Mouse (Mus musculus): ENCODE data around the gene Platr17. TPM values are rescaled to one million over a fixed set of nuclear protein-coding genes. Genes with fewer than 3 reads are reported as not detected.
"Not testable (repeated sequence)": the region's sequence is repeated elsewhere in the genome, so short reads cannot be mapped to it uniquely, and the experiment has no call there.

Gene Platr17
- polyA plus RNA-seq, 1 experiment from 2014 or later = 0.27 TPM

DNA sequence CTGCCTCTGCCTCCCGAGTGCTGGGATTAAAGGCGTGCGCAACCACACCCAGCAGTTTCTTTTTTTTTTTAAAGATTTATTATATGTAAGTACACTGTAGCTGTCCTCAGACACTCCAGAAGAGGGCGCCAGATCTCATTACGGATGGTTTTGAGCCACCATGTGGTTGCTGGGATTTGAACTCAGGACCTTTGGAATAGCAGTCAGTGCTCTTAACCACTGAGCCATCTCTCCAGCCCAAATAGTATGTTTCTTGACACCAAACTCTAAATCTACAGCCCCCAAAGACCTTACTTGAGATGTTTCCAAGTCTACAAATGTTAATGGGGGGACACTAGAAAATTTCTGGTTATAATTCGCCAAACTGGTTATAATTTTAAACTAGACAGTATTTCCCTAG is 13.0 kb upstream of the Platr17 start:
- H3K27me3 ChIP-seq (replicated peaks; ENCODE audit: low read depth, poor library complexity, severe bottlenecking); H3K9me3 ChIP-seq; H3K4me3 ChIP-seq; H3K27ac ChIP-seq (replicated peaks); H3K36me3 ChIP-seq (replicated peaks); DNase-seq (ENCODE audit: low spot score): not testable (repeated sequence)
- 69% methylated on average over 6 of the region's 6 CpGs for WGBS
- peaks cover 19% of the 10 kb centered on the region for H3K4me1 ChIP-seq

GRCm38 (mm10) chr17:33892429-33892828 is 12.5 kb upstream of the Platr17 start:
- WGBS = 19% methylated on average over 7 of the region's 7 CpGs
- DNase-seq (ENCODE audit: low spot score) = no peak
- H3K9me3 ChIP-seq = no peaks in the 10 kb centered on the region
- no peaks in the 10 kb centered on the region for H3K36me3 ChIP-seq (replicated peaks)
- peak overlapping the region; percentile 1; the same call in 1 of the 2 replicates for H3K4me3 ChIP-seq
- peaks cover 19% of the 10 kb centered on the region for H3K4me1 ChIP-seq
- 0 out of 2 replicates have a peak, but pooled peaks cover 4% of the 10 kb centered on the region for H3K27me3 ChIP-seq (replicated peaks; ENCODE audit: low read depth, poor library complexity, severe bottlenecking)
- no peak overlapping the region for H3K27ac ChIP-seq (replicated peaks)

DNA sequence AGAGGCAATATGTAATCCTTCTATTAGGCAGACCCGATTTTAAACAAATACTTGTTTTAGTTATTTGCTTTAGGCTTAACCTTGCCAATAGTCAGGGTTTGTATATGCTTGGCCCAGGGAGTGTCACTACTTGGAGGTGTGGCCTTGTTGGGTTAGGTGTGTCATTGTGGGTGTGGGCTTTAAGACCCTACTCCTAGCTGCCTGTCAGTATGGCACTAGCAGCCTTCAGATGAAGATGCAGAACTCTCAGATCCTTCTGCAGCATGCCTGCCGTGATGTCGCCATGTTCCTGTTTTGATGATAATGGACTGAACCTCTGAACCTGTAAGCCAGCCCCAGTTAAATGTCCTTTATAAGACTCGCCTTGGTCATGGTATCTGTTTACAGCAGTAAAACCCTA is 11.9 kb upstream of the Platr17 start:
- peaks cover 14% of the 10 kb centered on the region for H3K4me1 ChIP-seq
- H3K27me3 ChIP-seq (replicated peaks; ENCODE audit: low read depth, poor library complexity, severe bottlenecking); H3K4me3 ChIP-seq; H3K9me3 ChIP-seq; DNase-seq (ENCODE audit: low spot score); H3K36me3 ChIP-seq (replicated peaks); H3K27ac ChIP-seq (replicated peaks): not testable (repeated sequence)
- WGBS = 80% methylated on average over 4 of the region's 4 CpGs

- Histone ChIP-seq H3K27ac (replicated peaks) (no peak overlapping the region), H3K9me3 (no peaks in the 10 kb centered on the region), H3K36me3 (replicated peaks) (no peaks in the 10 kb centered on the region), H3K4me1 (no peaks in the 10 kb centered on the region), H3K4me3 (no peak overlapping the region), H3K27me3 (replicated peaks; ENCODE audit: low read depth, poor library complexity, severe bottlenecking) (0 out of 2 replicates have a peak, but pooled peaks cover 4% of the 10 kb centered on the region)
- peak; percentile 52 for DNase-seq (ENCODE audit: low spot score)
- WGBS = 40% methylated on average over 6 of the region's 6 CpGs
Measured at GRCm38 (mm10) chr17:33897114-33897794, 7.7 kb upstream of the Platr17 start.

DNA sequence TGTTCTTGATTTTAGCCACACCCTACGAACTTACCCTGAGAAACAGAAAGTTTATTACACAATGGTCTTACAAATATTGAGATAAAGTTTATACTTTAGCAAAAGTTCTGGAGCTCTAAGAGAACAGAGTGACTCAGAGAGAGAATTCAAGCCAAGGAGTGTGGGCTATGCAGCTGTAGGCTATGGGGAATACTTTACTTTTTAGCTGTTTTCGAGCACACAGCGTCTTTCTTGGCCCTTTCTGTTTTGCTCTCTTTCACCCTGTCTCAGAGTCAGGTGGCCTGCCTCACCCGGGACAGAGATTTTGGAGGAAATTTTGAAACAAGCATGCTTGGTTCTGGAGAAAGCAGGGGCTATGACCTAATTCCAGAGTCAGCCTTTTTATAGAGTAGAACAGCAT is 6.7 kb upstream of the Platr17 start:
- not testable (repeated sequence) for H3K27ac ChIP-seq (replicated peaks); H3K27me3 ChIP-seq (replicated peaks; ENCODE audit: low read depth, poor library complexity, severe bottlenecking); H3K9me3 ChIP-seq; H3K4me3 ChIP-seq; H3K4me1 ChIP-seq; DNase-seq (ENCODE audit: low spot score); H3K36me3 ChIP-seq (replicated peaks)
- WGBS = 87% methylated on average over 4 of the region's 4 CpGs

DNA sequence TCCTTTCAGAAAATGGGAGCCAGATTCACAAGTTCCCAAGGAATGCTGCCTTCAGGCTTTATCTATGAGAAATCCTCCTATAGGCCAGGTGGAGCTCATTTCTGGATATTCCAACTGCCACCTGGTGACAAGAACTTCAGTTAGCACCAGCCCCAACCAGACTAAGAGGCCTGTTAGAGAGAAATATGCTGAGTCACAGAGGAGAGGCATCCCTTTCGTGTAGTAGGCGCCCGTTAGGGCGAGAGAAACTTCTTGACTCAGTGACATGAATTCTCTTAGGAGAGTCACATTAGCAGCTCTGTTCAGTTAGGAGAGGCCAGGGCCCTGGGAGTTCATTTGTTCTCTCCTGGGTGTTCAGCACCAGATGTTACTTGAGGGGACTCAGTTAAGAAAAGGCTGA is 5.3 kb upstream of the Platr17 start:
- Histone ChIP-seq H3K4me3 (no peak overlapping the region), H3K27me3 (replicated peaks; ENCODE audit: low read depth, poor library complexity, severe bottlenecking) (no peaks in the 10 kb centered on the region), H3K4me1 (peaks cover 7% of the 10 kb centered on the region), H3K27ac (replicated peaks) (no peak overlapping the region), H3K36me3 (replicated peaks) (no peaks in the 10 kb centered on the region), H3K9me3 (no peaks in the 10 kb centered on the region)
- no peak for DNase-seq (ENCODE audit: low spot score)
- WGBS = 80% methylated on average over 4 of the region's 4 CpGs

GRCm38 (mm10) chr17:33900281-33900988 is 4.5 kb upstream of the Platr17 start:
- Histone ChIP-seq H3K4me1 (peaks cover 11% of the 10 kb centered on the region), H3K4me3 (no peak overlapping the region), H3K27me3 (replicated peaks; ENCODE audit: low read depth, poor library complexity, severe bottlenecking) (no peaks in the 10 kb centered on the region), H3K27ac (replicated peaks) (no peak overlapping the region), H3K36me3 (replicated peaks) (no peaks in the 10 kb centered on the region), H3K9me3 (no peaks in the 10 kb centered on the region)
- 72% methylated on average over 7 of the region's 7 CpGs for WGBS
- DNase-seq (ENCODE audit: low spot score) = no peak

- no peak overlapping the region for H3K4me3 ChIP-seq
- no peaks in the 10 kb centered on the region for H3K27me3 ChIP-seq (replicated peaks; ENCODE audit: low read depth, poor library complexity, severe bottlenecking)
- peaks cover 11% of the 10 kb centered on the region for H3K4me1 ChIP-seq
- no peaks in the 10 kb centered on the region for H3K9me3 ChIP-seq
- DNase-seq (ENCODE audit: low spot score) = no peak
- 88% methylated on average over 4 of the region's 4 CpGs for WGBS
- no peak overlapping the region for H3K27ac ChIP-seq (replicated peaks)
- H3K36me3 ChIP-seq (replicated peaks) = no peaks in the 10 kb centered on the region
Measured at GRCm38 (mm10) chr17:33900989-33901314, 4.0 kb upstream of the Platr17 start.

GRCm38 (mm10) chr17:33901653-33902052 is 3.3 kb upstream of the Platr17 start:
- no peaks in the 10 kb centered on the region for H3K36me3 ChIP-seq (replicated peaks)
- no peak overlapping the region for H3K4me3 ChIP-seq
- H3K4me1 ChIP-seq = peaks cover 11% of the 10 kb centered on the region
- no peak overlapping the region for H3K27ac ChIP-seq (replicated peaks)
- 62% methylated on average over 4 of the region's 4 CpGs for WGBS
- H3K27me3 ChIP-seq (replicated peaks; ENCODE audit: low read depth, poor library complexity, severe bottlenecking) = no peaks in the 10 kb centered on the region
- H3K9me3 ChIP-seq = no peaks in the 10 kb centered on the region
- no peak for DNase-seq (ENCODE audit: low spot score)

DNA sequence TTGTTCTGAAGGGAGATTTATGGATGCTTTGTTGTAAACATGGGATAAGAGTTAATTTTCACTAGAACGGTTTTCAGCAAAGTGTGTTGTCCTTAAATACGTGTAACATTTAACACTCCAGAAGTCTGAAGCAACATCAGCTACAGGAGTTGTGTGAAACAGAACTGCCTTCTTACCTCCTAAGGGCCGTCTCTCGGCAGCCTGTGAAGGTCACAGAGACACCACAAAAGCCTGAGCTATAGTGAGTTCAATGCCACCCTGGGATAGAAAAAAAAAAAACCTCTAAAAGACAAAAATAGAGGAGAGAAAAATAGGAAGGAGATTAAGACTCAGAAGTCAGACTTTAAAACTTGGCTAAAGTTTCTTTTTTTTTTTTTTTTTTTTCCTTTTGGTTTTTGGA is 2.9 kb upstream of the Platr17 start:
- Histone ChIP-seq H3K27ac (replicated peaks) (no peak overlapping the region), H3K4me3 (no peak overlapping the region), H3K4me1 (peaks cover 11% of the 10 kb centered on the region), H3K36me3 (replicated peaks) (no peaks in the 10 kb centered on the region), H3K9me3 (no peaks in the 10 kb centered on the region), H3K27me3 (replicated peaks; ENCODE audit: low read depth, poor library complexity, severe bottlenecking) (no peaks in the 10 kb centered on the region)
- DNase-seq (ENCODE audit: low spot score) = no peak
- WGBS = 84% methylated on average over 4 of the region's 4 CpGs

DNA sequence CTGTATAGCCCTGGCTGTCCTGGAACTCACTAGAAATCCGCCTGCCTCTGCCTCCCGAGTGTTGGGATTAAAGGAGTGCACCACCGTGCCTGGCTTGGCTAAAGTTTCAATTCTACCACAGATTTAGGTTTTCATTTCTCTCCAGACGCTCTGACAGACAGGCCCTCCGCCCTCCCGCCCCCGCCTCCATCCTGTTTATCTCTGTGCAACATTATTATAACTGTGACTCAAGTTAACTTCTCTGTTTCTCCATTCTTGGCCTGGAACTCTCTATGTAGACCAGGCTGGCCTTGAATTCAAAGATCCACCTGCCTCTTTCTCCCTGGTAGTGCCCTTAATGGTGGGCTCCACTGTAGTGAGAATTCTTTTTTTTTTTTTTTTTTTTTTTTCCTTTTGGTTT is 2.4 kb upstream of the Platr17 start:
- H3K4me1 ChIP-seq = peaks cover 11% of the 10 kb centered on the region
- 87% methylated on average over 7 of the region's 7 CpGs for WGBS
- H3K36me3 ChIP-seq (replicated peaks) = no peaks in the 10 kb centered on the region

DNA sequence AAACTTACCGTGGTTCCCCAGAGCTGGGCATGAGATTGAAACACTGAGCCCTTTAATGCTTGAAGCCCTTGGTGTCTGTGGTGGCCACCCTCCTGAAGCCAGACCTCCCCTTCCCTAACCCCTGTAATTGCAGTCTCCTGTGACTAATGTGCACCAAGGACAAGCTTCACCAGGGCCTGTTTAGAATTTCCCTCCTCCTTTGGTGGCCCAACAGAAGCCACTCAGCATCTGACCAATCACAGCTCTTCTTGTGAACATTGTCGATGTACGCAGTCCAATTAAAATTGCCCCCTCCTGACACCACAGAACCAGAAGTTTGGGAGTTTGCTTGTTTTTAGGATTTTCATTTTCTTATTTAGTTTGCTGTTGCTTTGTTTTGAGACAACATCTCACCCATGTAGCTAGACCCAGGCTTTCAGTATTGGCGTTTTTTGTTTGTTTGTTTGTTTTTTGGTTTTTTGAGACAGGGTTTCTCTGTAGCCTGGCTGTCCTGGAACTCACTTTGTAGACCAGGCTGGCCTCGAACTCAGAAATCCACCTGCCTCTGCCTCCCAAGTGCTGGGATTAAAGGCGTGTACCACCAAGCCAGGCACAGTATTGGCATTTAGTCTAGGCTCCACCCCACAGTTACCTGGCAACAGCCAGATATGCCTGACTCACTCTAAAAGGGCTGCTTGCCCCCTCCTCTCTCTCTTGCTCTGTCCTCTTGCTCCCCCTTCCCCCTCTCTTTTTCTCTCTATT is 854 bp upstream of the Platr17 start:
- not testable (repeated sequence) for H3K4me3 ChIP-seq; H3K27me3 ChIP-seq (replicated peaks; ENCODE audit: low read depth, poor library complexity, severe bottlenecking); DNase-seq (ENCODE audit: low spot score); H3K9me3 ChIP-seq; H3K36me3 ChIP-seq (replicated peaks); H3K27ac ChIP-seq (replicated peaks)
- WGBS = 63% methylated on average over 6 of the region's 6 CpGs
- H3K4me1 ChIP-seq = peaks cover 26% of the 10 kb centered on the region

More for the DNA sequence above, 2.4 kb upstream of the Platr17 start:
- DNase-seq (ENCODE audit: low spot score) = no peak
- H3K4me3 ChIP-seq = no peak overlapping the region
- no peaks in the 10 kb centered on the region for H3K9me3 ChIP-seq
- no peak overlapping the region for H3K27ac ChIP-seq (replicated peaks)
- no peaks in the 10 kb centered on the region for H3K27me3 ChIP-seq (replicated peaks; ENCODE audit: low read depth, poor library complexity, severe bottlenecking)

Measured in embryonic facial prominence, embryonic 10.5 days (tissue).